Mouse (Mus musculus) neural tube, embryonic 14.5 days (tissue): Measurements from ENCODE around the gene Hs2st1. TPM values are rescaled to one million over a fixed set of nuclear protein-coding genes. Genes with fewer than 3 reads are reported as not detected.

ENCODE experiments used
- ATAC-seq: fragments of 200-750 bp; cut with Nextera tagmentation; 2 replicates; pipeline ENCODE4 v1.8.0; 2017; ENCODE audit warnings: low read depth, mild to moderate bottlenecking, moderate TSS enrichment, moderate library complexity
- H3K27ac ChIP-seq: fragments of 300-500 bp; sonication (generic); 2 replicates; pipeline ENCODE4 v1.5.1; 2014; ENCODE audit warnings: low read depth, mild to moderate bottlenecking, control low read depth, low read length, moderate library complexity, mixed read lengths
- H3K27me3 ChIP-seq: fragments of 300-500 bp; sonication (generic); 2 replicates; pipeline ENCODE4 v1.6.1; 2014; ENCODE audit warnings: low read length; ENCODE audit not compliant: control insufficient read depth, insufficient read depth
- H3K36me3 ChIP-seq: fragments of 300-500 bp; sonication (generic); 2 replicates; pipeline ENCODE4 v1.6.1; 2014; ENCODE audit warnings: low read length, mixed read lengths; ENCODE audit not compliant: control insufficient read depth, insufficient read depth
- H3K4me1 ChIP-seq: fragments of 300-500 bp; sonication (generic); 2 replicates; pipeline ENCODE4 v1.6.1; 2014; ENCODE audit warnings: low read length; ENCODE audit not compliant: control insufficient read depth, insufficient read depth
- H3K4me2 ChIP-seq: fragments of 300-500 bp; sonication (generic); 2 replicates; pipeline ENCODE4 v1.6.1; 2014; ENCODE audit warnings: mild to moderate bottlenecking, low read depth, low read length, control low read depth
- H3K4me3 ChIP-seq: fragments of 300-500 bp; sonication (generic); 2 replicates; pipeline ENCODE4 v1.5.1; 2014; ENCODE audit warnings: low read depth, low read length, control low read depth, mixed read lengths
- H3K9ac ChIP-seq: fragments of 300-500 bp; sonication (generic); replicated peaks from 2 replicates; pipeline ENCODE4 v1.6.1; 2014; ENCODE audit warnings: low read depth, mild to moderate bottlenecking, control low read depth, low read length, mixed read lengths
- H3K9me3 ChIP-seq: fragments of 300-500 bp; sonication (generic); 2 replicates; pipeline ENCODE4 v1.6.1; 2016; ENCODE audit warnings: low read length; ENCODE audit not compliant: control insufficient read depth
- WGBS: fragments of 180-500 bp; shearing (Covaris S2); extraction: QIAGEN DNeasy Blood & Tissue Kit; methylation state at CpG from one replicate; pipeline ENCODE4 v1.1.7; 2014; 5-methylcytosine and 5-hydroxymethylcytosine counted together
- polyA plus RNA-seq: library from polyadenylated mRNA; unstranded; fragments of >200 nt; fragmentation: Nextera tagmentation; extraction: Ambion mirVana; gene quantifications from 2 replicates; pipeline ENCODE4 v1.2.1, GENCODE M21; 2014

The Hs2st1 gene
- polyA plus RNA-seq, 1 experiment from 2014 or later = 17.0 TPM

DNA sequence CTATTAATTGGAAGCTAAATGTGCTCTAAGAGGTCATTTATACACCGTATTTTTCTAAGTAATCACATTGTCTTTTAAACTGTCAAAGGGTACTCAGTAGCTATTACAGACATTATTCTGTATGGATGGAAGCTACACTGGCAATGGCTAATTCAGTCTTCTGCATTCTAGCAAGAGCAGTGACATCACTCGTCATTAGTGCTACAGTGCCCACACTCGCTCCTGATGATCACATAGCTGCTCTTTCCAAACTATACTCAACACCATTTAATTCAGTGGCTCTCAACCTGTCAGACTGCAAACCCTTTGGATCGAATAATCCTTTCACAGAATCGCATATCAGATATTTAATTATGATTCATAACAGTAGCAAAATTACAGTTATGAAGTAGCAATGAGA is 19.3 kb downstream of the Hs2st1 start:
- WGBS = 87% methylated on average over 5 of the region's 5 CpGs
- Histone ChIP-seq H3K36me3 (no peaks in the 10 kb centered on the region), H3K9me3 (no peaks in the 10 kb centered on the region), H3K9ac (no peak overlapping the region), H3K27me3 (no peaks in the 10 kb centered on the region), H3K4me2 (no peak overlapping the region), H3K27ac (no peak overlapping the region), H3K4me1 (0 out of 2 replicates have a peak, but pooled peaks cover 6% of the 10 kb centered on the region), H3K4me3 (no peak overlapping the region)
- no peak for ATAC-seq

DNA sequence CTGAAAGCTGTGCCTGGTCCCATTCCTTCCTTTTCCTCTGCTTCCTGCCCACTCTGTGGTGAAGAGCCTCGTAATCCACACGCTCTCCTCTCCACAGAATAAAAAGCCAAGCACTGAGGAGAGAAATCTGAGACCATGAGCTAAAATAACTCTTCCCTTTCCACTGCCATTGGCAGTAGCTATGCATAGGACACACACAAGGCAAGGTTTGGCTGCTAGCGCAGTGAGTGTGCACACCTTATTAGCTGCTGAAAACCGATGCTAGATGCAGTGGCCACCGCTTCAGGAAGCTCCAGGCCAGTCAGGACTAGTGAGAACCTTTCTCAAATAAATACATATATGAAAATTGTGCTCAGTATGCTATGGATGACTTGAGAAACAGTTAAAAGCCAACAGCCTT is 19.9 kb downstream of the Hs2st1 start:
- Histone ChIP-seq H3K9ac (no peak overlapping the region), H3K9me3 (no peaks in the 10 kb centered on the region), H3K36me3 (no peaks in the 10 kb centered on the region), H3K4me3 (no peak overlapping the region), H3K27ac (no peak overlapping the region), H3K27me3 (no peaks in the 10 kb centered on the region), H3K4me2 (no peak overlapping the region), H3K4me1 (0 out of 2 replicates have a peak, but pooled peaks cover 6% of the 10 kb centered on the region)
- ATAC-seq = no peak
- WGBS = 98% methylated on average over 5 of the region's 5 CpGs

DNA sequence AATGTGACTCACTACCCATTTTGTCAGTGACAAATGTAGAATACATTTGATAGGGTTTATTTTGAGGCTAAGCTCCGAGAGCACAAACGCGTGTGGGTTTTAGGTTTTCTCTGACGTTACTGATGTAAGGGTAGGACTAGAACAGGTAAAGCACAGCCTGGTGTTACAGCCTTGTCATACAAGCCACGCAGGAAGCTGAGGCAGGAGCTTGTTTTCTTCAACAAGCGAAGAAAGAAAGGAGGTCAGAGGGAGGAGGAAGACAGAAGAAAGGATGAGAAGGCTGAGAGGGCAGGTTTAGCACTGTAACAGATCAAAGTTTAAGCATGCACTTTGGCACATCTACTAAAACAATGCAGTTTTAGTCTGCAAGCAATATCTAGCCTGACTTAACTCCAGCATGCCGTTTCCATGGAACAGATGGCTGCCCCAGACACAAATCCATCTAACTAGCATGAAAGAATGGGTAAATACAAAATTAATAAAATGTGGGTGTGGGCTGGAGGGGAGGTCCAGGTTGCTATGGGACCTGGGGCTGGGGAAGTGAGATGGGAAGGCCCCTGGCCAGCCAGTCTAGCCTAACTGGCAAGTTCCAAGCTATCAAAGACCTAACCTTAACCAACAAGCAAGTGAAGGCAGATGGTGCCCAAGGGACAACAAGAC is 21.7 kb downstream of the Hs2st1 start:
- 0 out of 2 replicates have a peak, but pooled peaks cover 3% of the 10 kb centered on the region for H3K4me1 ChIP-seq
- no peak overlapping the region for H3K27ac ChIP-seq
- no peak overlapping the region for H3K4me3 ChIP-seq
- no peak overlapping the region for H3K4me2 ChIP-seq
- no peaks in the 10 kb centered on the region for H3K9me3 ChIP-seq
- H3K36me3 ChIP-seq = no peaks in the 10 kb centered on the region
- H3K9ac ChIP-seq = no peak overlapping the region
- ATAC-seq = no peak
- no peaks in the 10 kb centered on the region for H3K27me3 ChIP-seq
- 84% methylated on average over 7 of the region's 7 CpGs for WGBS

DNA sequence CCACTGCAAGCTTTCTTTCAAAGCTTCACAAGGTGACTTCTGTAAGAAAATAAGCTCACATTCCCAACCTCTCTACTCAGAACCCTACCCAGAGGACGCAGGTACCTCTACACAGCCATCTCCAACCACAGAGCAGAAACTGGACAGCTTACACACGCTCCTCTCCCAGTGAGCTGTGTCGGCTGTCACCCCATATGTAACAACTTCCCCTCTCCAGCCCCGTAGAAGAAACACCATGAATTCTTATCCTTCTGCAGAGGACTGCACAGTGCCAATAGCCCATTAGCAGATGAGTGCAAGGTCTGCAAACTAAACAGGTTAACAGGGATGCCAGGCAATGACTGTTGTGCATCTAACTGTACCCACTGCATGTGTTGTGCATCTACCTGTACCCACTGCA is 23.5 kb downstream of the Hs2st1 start:
- H3K27ac ChIP-seq = no peak overlapping the region
- WGBS = 45% methylated on average over 4 of the region's 4 CpGs
- H3K27me3 ChIP-seq = no peaks in the 10 kb centered on the region
- no peaks in the 10 kb centered on the region for H3K9me3 ChIP-seq
- H3K9ac ChIP-seq = no peak overlapping the region
- H3K36me3 ChIP-seq = no peaks in the 10 kb centered on the region
- no peak overlapping the region for H3K4me2 ChIP-seq
- 0 out of 2 replicates have a peak, but pooled peaks cover 3% of the 10 kb centered on the region for H3K4me1 ChIP-seq
- H3K4me3 ChIP-seq = no peak overlapping the region
- no peak for ATAC-seq

DNA sequence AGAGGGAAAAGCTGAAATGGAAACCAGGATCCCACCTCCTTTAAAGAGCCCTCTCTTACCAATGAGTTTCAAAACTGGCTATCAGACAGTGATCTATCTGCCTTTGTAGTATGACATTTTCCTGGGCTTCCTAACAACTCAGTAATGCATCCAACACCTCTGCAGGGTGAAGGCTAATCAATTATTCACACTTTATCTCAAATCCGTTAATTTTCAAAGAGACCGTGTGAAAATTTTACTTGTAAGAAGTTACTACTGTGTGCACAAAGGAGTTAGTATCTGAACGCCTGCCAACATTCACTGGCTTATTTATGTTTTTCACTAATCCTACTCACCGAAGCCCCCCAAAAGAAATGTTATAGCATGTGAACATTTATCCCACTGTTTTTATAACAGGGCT is 24.1 kb downstream of the Hs2st1 start:
- Histone ChIP-seq H3K36me3 (no peaks in the 10 kb centered on the region), H3K4me3 (no peak overlapping the region), H3K9ac (no peak overlapping the region), H3K27me3 (no peaks in the 10 kb centered on the region), H3K4me1 (0 out of 2 replicates have a peak, but pooled peaks cover 3% of the 10 kb centered on the region), H3K27ac (no peak overlapping the region), H3K4me2 (no peak overlapping the region), H3K9me3 (no peaks in the 10 kb centered on the region)
- WGBS = 17% methylated on average over 4 of the region's 4 CpGs
- peak; percentile 33 for ATAC-seq

DNA sequence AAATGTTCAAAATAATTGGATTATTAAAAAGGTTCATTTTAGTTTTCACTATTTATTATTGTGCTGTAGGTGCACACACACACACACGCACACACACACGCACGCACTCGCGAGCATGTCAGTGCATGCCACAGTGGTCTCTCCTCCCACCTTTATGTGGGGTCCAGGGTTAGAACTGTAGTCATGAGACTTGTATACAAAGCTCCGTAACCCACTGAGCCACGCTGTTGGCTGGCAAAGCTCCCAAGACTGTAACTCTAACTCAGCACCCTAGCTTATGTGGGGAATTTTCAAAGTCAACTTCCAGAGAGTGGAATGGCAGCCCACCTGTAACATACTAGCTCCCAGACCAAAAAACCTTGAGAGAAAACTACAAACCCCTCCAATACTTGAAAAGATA is 24.8 kb downstream of the Hs2st1 start:
- H3K27ac ChIP-seq = no peak overlapping the region
- H3K27me3 ChIP-seq = no peaks in the 10 kb centered on the region
- no peak overlapping the region for H3K9ac ChIP-seq
- H3K4me1 ChIP-seq = 0 out of 2 replicates have a peak, but pooled peaks cover 3% of the 10 kb centered on the region
- 74% methylated on average over 7 of the region's 7 CpGs for WGBS
- H3K4me2 ChIP-seq = no peak overlapping the region
- H3K4me3 ChIP-seq = no peak overlapping the region
- H3K9me3 ChIP-seq = no peaks in the 10 kb centered on the region
- no peak for ATAC-seq
- no peaks in the 10 kb centered on the region for H3K36me3 ChIP-seq

DNA sequence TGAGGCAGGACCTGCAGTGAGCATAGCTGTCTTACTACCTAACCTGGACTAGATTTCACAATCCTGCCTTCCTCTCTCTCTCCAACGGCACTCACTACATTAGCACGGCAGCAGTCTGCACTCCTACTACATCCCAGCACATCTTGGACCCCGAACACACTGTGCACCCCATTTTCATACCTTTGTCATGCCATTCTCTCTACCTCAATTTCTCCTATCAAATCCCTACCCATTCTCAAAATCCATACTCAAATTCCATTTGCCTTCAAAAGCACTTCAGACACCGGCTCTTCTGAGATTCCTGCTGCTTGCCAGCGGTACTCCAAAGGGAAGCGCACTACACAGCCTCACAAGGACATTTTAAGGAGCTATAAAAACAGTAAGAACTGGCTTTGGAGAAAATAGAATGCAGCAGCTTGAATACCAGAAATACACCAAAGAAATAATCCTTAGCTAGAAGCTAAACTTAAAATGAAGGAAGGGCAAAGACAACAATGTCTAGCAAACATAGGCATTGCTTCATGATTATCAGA is 28.0 kb downstream of the Hs2st1 start:
- no peak overlapping the region for H3K4me3 ChIP-seq
- H3K9me3 ChIP-seq = no peaks in the 10 kb centered on the region
- ATAC-seq = no peak
- H3K27ac ChIP-seq = no peak overlapping the region
- WGBS = 67% methylated on average over 6 of the region's 6 CpGs
- H3K9ac ChIP-seq = no peak overlapping the region
- no peak overlapping the region for H3K4me2 ChIP-seq
- 0 out of 2 replicates have a peak, but pooled peaks cover 3% of the 10 kb centered on the region for H3K4me1 ChIP-seq
- H3K36me3 ChIP-seq = no peaks in the 10 kb centered on the region
- H3K27me3 ChIP-seq = no peaks in the 10 kb centered on the region

DNA sequence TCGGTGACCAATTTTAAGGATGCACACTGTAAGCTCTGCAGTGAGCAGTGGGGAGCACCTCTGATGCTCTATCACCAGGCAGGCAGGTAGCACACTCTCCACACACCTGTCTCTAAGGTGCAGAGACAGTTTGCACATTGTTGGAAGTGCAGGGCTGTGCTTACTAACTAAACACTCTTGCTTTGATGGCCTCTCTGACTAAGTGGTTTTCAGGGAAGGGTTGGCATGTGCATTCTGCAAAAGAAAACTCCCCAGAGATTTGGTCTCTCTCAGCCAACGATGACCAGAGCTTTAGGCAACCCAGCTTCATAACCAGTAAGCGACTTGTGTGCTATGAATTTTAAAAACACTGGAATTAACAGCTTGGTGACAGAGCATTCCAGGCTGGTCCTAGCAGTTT is 29.2 kb downstream of the Hs2st1 start:
- no peaks in the 10 kb centered on the region for H3K36me3 ChIP-seq
- 0 out of 2 replicates have a peak, but pooled peaks cover 2% of the 10 kb centered on the region for H3K4me1 ChIP-seq
- H3K9ac ChIP-seq = no peak overlapping the region
- no peak overlapping the region for H3K4me2 ChIP-seq
- no peaks in the 10 kb centered on the region for H3K27me3 ChIP-seq
- H3K27ac ChIP-seq = no peak overlapping the region
- H3K9me3 ChIP-seq = no peaks in the 10 kb centered on the region
- WGBS = 77% methylated on average over 3 of the region's 3 CpGs
- no peak overlapping the region for H3K4me3 ChIP-seq
- ATAC-seq = no peak

DNA sequence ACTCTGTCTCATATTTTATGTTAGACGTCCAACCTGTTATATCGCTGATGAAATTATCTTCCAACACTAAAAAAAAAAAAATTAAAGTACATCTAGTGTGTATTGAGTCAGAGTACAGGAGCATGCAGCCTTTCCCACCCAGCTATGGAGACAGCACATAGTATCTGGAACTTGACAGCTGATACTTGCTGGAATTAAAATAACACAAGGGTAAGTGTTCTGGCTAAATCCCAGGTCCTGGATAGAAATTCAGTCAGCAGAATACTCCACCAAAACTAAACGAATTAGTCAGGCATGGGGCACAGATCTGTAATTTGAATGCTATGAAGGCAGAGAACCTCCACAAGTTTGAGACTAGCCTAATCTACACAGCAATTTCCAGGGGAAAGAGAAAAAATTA is 30.9 kb downstream of the Hs2st1 start:
- no peak for ATAC-seq
- Histone ChIP-seq H3K36me3 (no peaks in the 10 kb centered on the region), H3K4me1 (no peaks in the 10 kb centered on the region), H3K9me3 (no peaks in the 10 kb centered on the region), H3K27ac (no peak overlapping the region), H3K4me2 (no peak overlapping the region), H3K27me3 (no peaks in the 10 kb centered on the region), H3K4me3 (no peak overlapping the region), H3K9ac (no peak overlapping the region)
- 86% methylated on average over 3 of the region's 3 CpGs for WGBS
